Mouse (Mus musculus) cortical plate, adult 2 months (tissue): ENCODE measurements around the gene Lyzl6. TPM values are rescaled to one million over a fixed set of nuclear protein-coding genes. Genes with fewer than 3 reads are reported as not detected.

Source experiments
- H3K27ac ChIP-seq: fragments of 200-500 bp; 2 replicates; pipeline ENCODE4 v1.5.1; 2012; ENCODE audit warnings: low read length, control low read depth, inconsistent platforms; ENCODE audit not compliant: insufficient read depth
- H3K4me1 ChIP-seq: fragments of 200-500 bp; 2 replicates; pipeline ENCODE4 v1.6.1; 2011; ENCODE audit warnings: low read length; ENCODE audit not compliant: control insufficient read depth, insufficient read depth
- H3K4me3 ChIP-seq: fragments of 200-500 bp; 2 replicates; pipeline ENCODE4 v1.5.1; 2011; ENCODE audit warnings: mild to moderate bottlenecking, low read length, control low read depth; ENCODE audit not compliant: insufficient read depth
- CTCF ChIP-seq: fragments of 200-500 bp; IDR thresholded peaks from 2 replicates; pipeline ENCODE4 v1.5.1; 2011; ENCODE audit warnings: mild to moderate bottlenecking, control low read depth, low read length; ENCODE audit not compliant: insufficient read depth; ENCODE audit errors: extremely low read depth
- POLR2A ChIP-seq: fragments of 200-500 bp; IDR thresholded peaks from 2 replicates; pipeline ENCODE4 v1.6.1; 2011; ENCODE audit warnings: mild to moderate bottlenecking, low read length, control low read depth; ENCODE audit not compliant: insufficient read depth; ENCODE audit errors: extremely low read depth
- polyA plus RNA-seq: library from polyadenylated mRNA; depleted of rRNA; stranded (reverse); fragments of >200 nt; gene quantifications from 2 replicates; pipeline ENCODE4 v1.2.3, GENCODE M21; 2012

Gene Lyzl6
- polyA plus RNA-seq, 1 experiment = not detected

DNA sequence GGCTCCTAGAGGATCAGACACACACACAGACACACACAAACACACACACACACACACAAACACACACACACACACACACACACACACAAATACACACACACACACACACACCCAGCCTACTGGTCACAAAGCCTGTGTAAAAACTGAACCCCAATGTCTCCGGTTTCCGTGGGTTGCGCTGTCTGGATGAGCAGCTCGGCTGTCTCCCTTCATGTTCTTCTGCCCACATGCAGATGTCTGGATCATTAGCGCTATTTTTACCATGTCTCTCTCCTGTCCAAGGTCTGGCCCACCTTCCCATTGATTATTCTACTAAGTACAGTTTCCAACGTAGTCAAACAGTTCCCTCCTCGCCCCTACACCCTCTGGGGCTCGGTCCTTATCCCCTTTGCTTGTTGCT, 24.4 kb upstream of the Lyzl6 start:
- Histone ChIP-seq H3K4me3 (no peak overlapping the region), H3K4me1 (peaks cover 28% of the 10 kb centered on the region), H3K27ac (peak overlapping the region; percentile 85)
- TF ChIP-seq CTCF (no peak), POLR2A (no peak)

GRCm38 (mm10) chr11:103662546-103662945, 23.9 kb upstream of the Lyzl6 start:
- TF ChIP-seq POLR2A (no peak), CTCF (no peak)
- Histone ChIP-seq H3K4me3 (no peak overlapping the region), H3K4me1 (peaks cover 28% of the 10 kb centered on the region), H3K27ac (peak overlapping the region; percentile 36)

DNA sequence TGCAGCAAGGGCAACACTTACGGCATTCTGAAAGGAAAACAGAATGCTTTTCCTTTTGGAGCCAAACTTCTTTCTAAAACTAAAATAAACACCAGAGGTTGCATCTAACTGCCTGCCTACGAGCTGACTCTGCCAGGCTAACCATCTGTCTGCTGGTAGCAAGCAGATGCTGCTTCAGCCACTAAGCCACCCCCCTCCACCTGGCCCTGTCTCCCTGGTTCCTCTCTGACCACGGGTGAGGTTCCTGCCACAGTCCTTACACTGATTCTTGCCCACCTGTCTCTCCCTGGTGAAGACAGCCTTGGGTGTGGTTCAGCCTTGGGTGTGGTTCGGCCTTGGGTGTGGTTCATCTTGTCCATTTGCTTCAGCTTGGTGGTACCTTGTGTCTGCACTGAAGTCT, 23.2 kb upstream of the Lyzl6 start:
- TF ChIP-seq POLR2A (no peak), CTCF (no peak)
- Histone ChIP-seq H3K4me1 (peaks cover 24% of the 10 kb centered on the region), H3K4me3 (no peak overlapping the region), H3K27ac (peak overlapping the region; percentile 85)

- Histone ChIP-seq H3K4me3 (no peak overlapping the region), H3K27ac (no peak overlapping the region), H3K4me1 (peaks cover 14% of the 10 kb centered on the region)
- TF ChIP-seq CTCF = no peak
- TF ChIP-seq POLR2A = no peak
These were observed 19.5 kb upstream of the Lyzl6 start for GRCm38 (mm10) chr11:103658189-103658588.

DNA sequence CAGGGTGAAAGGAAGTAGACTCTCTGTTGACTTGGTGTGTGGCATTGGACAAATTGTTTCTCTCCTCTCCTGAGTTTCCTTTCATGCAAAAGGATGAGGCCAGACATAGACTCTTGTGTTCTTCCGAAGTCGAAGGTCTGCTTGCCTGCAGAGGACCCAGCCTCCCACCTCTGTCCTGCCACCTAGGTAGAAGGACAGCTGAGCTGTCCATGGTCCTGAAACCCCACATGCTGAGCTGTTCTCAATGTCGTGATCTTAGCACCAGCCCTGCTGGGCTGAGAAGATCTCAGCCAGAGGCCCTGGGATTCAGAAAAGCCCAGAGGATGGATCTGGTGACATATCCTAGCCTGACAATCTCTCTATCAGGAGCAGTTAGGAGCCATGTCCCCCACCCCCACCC, 17.8 kb upstream of the Lyzl6 start:
- TF ChIP-seq POLR2A = no peak
- no peak for TF ChIP-seq CTCF
- Histone ChIP-seq H3K4me1 (peaks cover 12% of the 10 kb centered on the region), H3K4me3 (no peak overlapping the region), H3K27ac (no peak overlapping the region)

DNA sequence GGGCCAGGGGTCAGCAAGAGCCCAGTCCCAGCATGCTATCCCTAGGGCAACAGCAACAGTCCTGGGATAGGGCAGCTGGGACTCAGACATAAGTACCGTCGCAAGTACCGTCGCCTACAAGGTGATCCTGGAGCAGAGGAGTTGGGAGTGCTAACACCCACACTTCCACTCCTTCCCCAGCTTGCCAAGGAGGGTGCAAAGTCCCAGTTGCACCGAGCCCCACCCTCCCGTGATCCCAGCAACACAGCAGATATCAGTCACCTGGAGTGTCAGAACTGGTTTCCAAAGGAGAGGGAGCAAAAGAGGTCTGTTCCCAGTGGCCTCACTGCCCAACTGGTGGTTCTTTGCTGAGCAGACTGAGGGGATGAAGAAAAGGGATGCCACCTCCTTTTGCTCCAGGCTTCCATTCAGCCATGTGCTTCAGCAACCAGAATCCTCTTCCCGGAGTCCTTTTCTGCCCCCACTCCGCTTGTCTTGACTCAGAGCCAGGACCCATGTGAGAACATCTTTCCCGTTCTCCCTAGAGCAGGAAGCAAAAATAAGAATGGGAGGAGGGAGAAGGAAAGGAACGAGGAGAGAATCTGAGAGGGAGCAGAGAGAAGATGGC, 14.8 kb upstream of the Lyzl6 start:
- Histone ChIP-seq H3K27ac (no peak overlapping the region), H3K4me3 (no peak overlapping the region), H3K4me1 (peaks cover 7% of the 10 kb centered on the region)
- TF ChIP-seq POLR2A = no peak
- TF ChIP-seq CTCF = no peak

DNA sequence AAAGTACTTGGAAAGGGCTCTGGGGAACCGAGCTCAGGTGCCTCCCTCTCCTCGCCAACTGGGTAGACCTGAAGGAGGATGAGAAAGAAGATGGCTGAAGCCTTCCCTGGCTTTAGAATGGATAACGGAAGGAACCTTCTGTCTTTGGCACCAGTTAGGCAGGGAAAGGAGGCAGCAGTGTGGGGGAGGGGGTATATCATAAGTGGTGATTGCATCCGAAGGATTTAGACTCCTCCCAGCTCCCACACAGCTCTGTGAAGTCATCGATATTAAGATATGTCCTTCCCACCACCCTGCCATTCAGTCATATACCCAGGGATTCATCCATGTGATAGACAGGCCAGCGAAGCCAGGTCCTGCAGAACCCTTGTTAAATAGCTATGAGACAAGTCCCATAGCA, 12.7 kb upstream of the Lyzl6 start:
- Histone ChIP-seq H3K4me3 (peak overlapping the region; percentile 53), H3K27ac (peak overlapping the region; percentile 87), H3K4me1 (peaks cover 10% of the 10 kb centered on the region)
- no peak for TF ChIP-seq CTCF
- peak; percentile 83 for TF ChIP-seq POLR2A

DNA sequence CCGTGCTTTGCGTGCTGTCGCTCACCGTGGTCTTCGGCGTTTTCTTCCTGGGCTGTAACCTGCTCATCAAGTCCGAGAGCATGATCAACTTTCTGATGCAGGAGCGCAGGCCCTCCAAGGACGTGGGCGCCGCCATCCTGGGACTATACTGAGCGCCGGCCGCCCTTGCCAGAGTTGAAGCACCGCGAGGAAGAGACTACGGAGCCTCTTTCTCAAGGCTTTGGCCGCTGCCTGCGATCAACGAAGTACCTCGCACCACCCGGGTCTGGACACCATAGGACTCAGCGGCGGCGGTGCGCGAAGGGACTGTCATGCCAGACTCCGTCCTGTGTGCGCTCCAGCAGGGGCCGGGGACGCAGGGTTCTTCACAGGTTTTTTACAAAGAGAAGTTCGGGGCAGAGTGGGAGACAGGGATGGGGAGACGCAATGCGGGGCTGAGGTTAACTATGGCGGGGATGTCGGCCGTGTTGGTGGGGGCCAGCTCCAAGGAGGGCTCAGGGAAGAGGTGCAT, 11.3 kb upstream of the Lyzl6 start:
- Histone ChIP-seq H3K4me1 (peaks cover 10% of the 10 kb centered on the region), H3K4me3 (peak overlapping the region; percentile 53), H3K27ac (peak overlapping the region; percentile 79)
- peak; percentile 43; the same call in 1 of the 2 replicates for TF ChIP-seq POLR2A
- no peak for TF ChIP-seq CTCF

DNA sequence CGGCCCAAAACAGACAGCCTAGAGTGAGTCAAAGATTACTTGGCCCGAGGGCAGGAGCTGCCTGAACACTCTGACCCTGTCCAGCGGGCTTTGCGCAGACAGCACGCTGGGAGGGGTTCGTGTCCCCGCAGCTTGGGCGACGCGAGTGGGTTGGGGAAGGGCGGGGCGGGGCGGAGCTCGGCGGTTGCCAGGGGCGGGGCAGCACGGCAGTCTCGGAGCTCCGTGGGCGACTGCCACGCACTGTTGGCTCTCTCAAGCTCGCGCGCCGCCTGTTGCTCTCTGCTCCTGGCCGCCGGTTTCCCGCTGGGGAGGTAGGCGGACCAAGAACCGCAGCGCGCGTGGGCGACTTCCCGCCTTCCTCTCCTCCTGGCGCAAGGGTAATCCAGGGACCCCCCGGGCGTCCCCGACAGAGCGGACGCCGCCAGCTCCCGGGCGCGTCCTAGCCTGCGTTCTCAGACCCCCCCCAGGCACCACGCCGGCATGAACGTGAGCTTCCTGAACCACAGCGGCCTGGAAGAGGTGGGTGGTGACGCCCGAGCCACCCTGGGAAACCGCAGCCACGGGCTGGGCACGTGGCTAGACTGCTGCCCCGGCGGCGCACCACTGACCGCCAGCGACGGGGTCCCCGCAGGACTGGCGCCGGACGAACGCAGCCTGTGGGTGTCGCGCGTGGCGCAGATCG, 10.8 kb upstream of the Lyzl6 start, which contains the start of gene Rprml:
TSS of gene Rprml (plus strand) at position 270 of the 682 bp plus-strand sequence.
- H3K4me1 ChIP-seq = peaks cover 10% of the 10 kb centered on the region
- H3K4me3 ChIP-seq = peak within 1 kb of the TSS; percentile 53
- peak within 1 kb of the TSS; percentile 91 for H3K27ac ChIP-seq
- TF ChIP-seq POLR2A = peak; percentile 47; the same call in 1 of the 2 replicates
- no peak for TF ChIP-seq CTCF

DNA sequence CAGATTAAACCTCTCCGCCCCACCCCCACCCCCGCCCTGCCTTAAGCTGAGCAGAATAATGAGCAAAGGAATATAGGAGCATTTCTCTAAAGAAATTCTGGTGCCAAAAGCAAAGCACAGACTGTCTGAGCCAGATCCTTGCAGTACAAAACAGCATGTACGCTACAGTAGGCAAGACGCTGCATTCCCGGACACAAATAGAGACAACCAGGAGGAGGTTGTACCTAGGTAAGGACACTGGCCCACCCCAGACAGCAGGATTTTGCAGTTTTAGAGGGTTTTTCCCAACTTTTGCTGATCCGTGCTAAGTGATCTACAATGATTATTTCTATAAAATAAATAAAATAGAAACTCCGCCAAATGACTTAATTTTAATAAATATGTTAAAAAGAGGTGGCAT, 10.0 kb upstream of the Lyzl6 start:
- peak overlapping the region; percentile 53; the same call in 1 of the 2 replicates for H3K4me3 ChIP-seq

More for the DNA sequence above, 10.0 kb upstream of the Lyzl6 start:
- TF ChIP-seq CTCF (no peak), POLR2A (0 out of 2 replicates have a peak, but pooled peaks have one; percentile 25)
- Histone ChIP-seq H3K27ac (peak overlapping the region; percentile 91), H3K4me1 (peaks cover 9% of the 10 kb centered on the region)
